Mouse (Mus musculus) right cerebral cortex, adult 18-20 months (tissue): ENCODE results near the gene Syncrip.
A peak's percentile ranks its signal among the peaks of the same experiment; 100 is the strongest.
"Not testable (repeated sequence)": the region's sequence is repeated elsewhere in the genome, so short reads cannot be mapped to it uniquely, and the experiment has no call there.

Experiments used
- DNase-seq: peaks from one replicate; pipeline ENCODE4 v3.0.0; 2022; ENCODE audit warnings: mixed read lengths

The Syncrip gene

DNA sequence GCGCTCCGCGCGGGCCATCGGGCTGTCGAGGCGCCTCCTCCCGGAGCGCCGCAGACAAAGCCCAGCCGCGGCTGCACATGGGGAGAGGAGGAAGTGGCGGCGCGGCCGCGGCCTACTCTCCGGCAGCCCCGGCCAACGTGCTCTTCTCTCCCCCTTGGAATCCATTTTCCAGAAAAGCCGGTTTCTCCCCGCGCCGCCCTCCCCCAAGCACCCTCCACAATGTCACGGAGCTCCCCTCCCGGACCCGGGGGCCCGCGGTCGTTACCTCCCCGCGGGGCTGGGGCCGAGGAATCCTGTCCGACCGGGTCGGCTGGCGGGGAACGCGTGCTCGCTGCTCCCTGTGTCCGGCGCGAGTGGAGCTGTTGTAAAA is 598 bp downstream of the Syncrip start:
- peak; percentile 40 for DNase-seq

DNA sequence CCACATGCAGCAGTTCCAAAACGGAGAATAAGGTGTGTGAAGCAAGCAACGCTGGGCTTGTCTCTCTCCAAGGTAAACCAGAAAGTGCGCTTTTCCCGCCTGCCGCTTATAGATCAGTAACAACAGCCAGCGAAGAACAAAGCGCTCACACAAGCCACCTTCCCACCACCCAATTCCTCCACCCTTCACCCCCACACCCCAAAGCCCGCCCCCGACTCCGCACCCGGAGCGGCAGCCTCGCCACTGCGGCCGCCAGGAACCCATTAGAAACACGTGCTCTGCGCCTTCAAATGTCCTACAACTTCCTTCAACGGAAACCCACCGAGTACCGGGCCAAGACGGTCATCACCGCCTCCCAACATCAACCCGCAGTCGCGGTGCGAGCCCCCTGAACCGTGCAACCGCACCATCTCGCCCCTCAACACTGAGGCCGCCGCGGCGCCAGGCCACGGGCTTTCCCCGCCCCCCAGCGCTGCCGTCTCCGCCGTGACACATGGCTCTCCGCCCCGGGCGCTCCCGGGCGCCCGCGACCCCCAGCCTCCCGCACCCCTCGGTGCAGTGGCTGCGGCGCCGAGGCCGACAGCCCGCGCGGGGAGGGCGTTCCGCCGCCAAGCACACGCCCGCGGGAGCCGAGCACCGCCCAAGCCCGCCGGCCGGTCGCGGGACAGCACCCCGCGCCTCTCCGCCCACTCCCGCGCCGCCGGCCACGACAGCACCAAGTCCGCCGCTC is 1.1 kb downstream of the Syncrip start:
- DNase-seq: peak; percentile 39

DNA sequence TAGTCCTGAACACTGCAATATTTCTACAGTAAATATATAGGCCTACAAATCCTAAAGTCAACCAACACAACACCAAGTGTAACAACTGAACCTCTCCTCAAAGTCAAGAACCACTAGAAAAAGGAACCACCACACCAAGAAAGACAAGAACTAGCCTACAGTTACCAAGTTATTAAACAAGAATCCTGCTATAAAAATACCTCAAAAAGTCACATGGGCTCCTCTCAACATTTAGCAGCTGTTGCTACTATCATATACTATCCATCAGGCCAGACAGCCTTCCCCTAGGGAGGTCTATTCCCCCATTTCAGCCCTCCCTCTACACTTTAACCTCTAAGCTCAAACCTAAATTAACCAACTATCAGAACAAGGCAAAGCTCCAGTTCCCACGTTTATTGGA is 2.3 kb downstream of the Syncrip start:
- DNase-seq: no peak

DNA sequence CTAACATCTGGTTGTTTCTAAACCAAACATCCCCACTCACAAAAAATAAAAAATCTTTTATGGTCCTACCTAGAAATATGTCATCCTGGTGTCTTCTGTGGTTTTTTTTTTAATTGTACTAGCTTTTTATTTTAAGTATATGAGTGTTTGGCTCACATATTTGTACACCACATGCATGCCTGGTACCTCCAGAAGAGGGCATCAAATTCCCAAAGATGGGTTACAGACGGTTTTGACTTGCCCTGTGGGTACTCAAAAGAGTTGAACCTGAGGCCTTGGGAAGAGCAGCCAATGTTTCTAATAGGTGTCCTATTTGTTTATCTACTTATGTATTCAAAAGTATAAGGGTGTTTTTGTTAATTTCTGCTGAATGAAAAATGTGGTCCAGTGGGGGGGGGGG is 6.2 kb downstream of the Syncrip start:
- DNase-seq: no peak

DNA sequence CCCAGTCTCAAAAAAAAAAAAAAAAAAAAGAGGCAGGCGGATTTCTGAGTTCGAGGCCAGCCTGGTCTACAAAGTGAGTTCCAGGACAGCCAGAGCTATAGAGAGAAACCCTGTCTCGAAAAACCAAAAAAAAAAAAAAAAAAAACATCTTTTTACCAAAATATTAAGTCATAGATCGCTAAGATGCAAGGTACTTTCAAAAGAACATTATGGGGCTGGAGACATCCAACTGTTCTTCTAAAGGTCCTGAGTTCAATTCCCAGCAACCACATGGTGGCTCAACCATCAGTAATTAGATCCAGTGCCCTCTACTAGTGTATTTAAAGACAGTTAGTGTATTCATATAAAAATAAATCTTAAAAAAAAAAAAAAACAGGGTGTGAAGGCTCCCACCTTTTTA is 21.4 kb downstream of the Syncrip start:
- DNase-seq: not testable (repeated sequence)

DNA sequence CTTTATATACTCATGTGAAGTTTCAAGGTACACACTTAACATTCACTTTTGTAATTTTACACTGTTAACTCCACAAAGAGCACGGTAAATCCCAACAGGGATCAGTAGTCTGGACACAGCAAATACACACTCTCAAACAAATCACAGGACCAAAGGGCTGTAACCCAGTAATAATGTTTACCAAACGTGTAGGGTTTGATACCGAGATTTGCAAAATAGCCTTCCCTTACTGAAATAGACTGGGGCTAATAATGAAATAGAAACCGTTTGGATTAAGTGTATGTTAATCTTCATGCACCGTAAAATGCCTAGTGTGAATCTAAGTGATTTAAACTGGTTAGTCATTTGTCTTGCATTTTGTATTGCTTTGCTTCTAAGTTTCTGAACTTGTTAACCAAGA is 42.4 kb downstream of the Syncrip start:
- no peak for DNase-seq

- no peak for DNase-seq
These were observed 43.2 kb downstream of the Syncrip start for GRCm38 (mm10) chr9:88439238-88439600.

DNA sequence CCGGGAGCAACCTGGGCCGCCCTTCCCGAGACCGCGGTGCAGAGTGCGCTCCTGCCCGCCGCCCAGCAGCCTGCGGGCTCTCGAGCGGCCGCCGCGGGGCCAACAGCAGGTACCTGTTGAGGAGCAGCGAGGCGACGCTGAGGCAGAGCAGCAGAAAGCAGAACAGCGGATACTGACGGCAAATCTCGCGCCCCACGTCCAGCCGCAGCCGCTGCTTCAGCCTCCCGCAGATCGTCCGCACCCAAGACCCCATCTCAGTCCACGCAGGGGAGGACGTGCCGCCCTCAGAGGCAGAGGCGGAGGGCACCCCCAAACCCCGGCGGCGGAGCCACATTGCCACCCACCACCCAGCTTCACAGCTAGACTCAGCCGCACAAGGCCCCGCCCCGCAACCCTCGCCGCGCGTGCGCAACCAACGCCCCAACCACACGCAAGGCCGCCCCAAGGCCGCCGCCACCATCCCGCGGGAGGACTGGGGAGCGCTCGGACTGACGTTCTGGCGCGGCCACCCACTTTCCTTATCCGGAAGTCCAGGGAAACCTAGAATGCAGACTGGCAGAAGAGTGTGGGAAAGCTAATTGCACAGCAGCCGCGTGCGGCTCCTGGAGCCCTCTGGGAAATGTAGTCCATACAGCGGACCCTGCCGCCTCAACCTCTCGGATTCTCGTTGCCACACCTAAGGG is 43.7 kb downstream of the Syncrip start, which contains the start of gene Snx14:
Snx14 (minus strand) TSS at position 404 of the 683 bp plus-strand sequence.
- peak; percentile 98 for DNase-seq

GRCm38 (mm10) chr9:88438237-88438554 is 44.2 kb downstream of the Syncrip start:
- DNase-seq: peak; percentile 21

- no peak for DNase-seq
These were observed 44.8 kb downstream of the Syncrip start for GRCm38 (mm10) chr9:88437342-88438236.

- DNase-seq: no peak
These were observed 58.0 kb downstream of the Syncrip start for GRCm38 (mm10) chr9:88424356-88424755.

GRCm38 (mm10) chr9:88422428-88422827 is 59.9 kb downstream of the Syncrip start:
- no peak for DNase-seq

- no peak for DNase-seq
These were observed 65.6 kb downstream of the Syncrip start for GRCm38 (mm10) chr9:88416752-88417151.

GRCm38 (mm10) chr9:88409978-88410377 is 72.4 kb downstream of the Syncrip start:
- DNase-seq: no peak

DNA sequence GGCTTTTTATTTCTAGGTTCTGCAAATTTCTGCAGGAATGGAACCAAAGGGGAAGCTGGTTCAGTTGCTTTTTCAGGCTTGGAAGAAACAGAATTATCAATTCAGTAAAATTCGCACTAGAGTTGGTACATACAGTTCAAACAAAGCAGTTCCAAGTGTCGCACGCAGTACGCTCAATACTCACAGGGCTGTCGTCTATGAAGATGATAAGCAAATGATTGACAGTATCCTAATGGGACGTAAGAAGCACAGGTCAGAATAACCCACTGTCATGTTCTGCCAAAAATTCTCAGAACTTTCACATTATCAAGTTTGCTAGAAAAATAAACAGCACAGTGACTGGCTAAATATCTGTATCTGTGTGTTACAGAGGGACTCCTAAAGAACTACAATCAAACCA is 77.9 kb downstream of the Syncrip start:
- no peak for DNase-seq

DNA sequence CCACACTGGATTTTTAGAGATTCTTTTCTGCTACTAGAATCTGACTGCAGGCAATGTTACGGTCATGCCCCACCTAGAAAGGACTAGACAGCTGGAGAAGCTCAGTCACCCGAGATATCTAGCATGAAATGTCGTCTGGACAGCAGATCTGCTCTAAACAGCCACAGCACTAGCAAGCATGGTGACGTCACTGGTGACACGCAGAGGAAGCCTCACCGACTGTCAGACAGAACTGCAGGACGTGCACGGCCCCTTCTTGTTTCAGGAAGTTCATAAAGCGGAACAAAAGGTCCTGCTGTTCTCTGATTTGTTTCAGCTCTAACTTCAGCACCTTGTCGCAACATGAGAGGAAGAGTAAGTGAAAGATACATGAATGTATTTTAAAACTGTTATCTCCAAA is 78.3 kb downstream of the Syncrip start:
- DNase-seq: no peak

- no peak for DNase-seq
These were observed 83.9 kb downstream of the Syncrip start for GRCm38 (mm10) chr9:88398461-88398860.
